Mouse (Mus musculus) adrenal gland, adult 8-10 months (tissue): ENCODE measurements around the gene Gm6657. TPM values are rescaled to one million over a fixed set of nuclear protein-coding genes. Genes with fewer than 3 reads are reported as not detected.

Experiments used
- DNase-seq: peaks from one replicate; pipeline ENCODE4 v3.0.0; 2022
- total RNA-seq, 4 experiments: library from RNA; stranded (reverse); gene quantifications; 2 replicates each; pipeline ENCODE4 v1.2.4; 2022

Gene Gm6657
- not detected for total RNA-seq

- DNase-seq: no peak
These were observed at the start of gene Gm6657 for GRCm38 (mm10) chr12:78193942-78194341. Gm6657 (plus strand) TSS chr12:78194242.

DNA sequence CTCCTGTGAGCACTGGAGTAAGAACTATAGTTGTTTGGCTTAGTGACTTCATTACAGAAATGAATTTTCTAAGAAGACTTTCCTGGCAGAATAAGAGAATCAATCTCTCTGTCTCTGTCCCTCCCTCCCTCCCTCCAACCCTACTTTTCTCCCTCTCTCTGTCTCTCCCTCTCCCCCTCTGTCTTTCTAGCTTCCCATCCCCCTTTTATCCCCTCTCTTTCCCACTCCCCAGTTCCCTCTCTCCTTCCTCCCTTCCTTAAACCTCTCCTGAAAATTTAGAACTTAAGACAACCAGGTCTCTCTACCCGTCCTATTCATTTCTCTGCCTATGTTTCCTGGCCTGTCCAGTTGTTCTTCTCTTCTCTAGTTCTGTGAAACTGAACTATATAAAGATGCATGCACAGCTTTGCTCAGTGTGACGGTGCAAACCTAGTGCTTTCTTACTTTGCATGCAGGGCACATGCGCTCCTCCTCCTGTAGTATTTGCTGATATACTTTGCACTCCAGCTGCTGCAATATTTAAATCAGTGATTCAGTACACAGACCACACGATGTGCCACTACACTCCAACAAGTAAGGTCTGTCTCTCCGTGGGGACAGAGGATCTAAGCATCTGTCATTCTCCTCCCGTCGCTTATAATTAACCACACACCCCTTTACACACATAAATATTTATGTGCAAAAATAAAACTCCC is 40.6 kb upstream of the Gm6657 start:
- DNase-seq: no peak

DNA sequence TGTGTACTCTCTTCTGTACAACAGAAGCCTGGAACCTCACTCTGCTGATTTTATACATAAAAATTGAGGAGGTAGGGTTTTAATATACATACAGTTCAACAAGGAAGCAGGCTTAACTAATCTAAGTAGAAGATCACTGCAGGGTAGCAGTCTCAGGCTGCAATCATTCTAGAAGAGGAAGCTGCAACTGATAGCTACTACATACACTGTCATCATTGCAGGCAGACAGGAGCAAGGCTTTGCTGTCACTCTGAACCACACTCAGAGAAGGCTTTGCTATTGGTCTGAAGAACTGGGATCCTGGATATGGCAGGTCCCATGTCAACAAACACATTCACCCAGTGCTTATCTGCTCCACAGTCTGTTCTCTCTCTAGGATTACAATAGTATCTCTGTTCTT is 23.9 kb upstream of the Gm6657 start:
- DNase-seq: no peak

- DNase-seq: no peak
These were observed 20.1 kb upstream of the Gm6657 start for GRCm38 (mm10) chr12:78173945-78174344.

DNA sequence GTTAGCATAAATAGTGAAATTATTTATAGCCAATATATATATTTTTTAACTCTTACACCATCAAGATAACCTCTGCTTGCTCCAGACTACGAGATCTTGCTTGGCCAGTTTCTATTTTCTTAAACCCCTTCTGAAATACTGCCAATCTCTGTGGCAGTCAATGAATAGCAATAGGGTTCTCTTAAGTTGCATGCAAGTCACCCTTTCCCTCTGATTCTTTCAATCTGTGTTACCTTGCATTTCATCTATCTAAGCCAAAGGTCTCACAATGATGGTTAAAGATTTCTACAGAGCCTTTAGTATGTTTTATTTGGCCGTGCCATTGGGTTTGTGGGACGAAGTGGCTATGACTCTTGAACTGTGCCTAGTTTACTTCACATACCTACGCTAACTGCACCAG is 19.4 kb upstream of the Gm6657 start:
- no peak for DNase-seq

DNA sequence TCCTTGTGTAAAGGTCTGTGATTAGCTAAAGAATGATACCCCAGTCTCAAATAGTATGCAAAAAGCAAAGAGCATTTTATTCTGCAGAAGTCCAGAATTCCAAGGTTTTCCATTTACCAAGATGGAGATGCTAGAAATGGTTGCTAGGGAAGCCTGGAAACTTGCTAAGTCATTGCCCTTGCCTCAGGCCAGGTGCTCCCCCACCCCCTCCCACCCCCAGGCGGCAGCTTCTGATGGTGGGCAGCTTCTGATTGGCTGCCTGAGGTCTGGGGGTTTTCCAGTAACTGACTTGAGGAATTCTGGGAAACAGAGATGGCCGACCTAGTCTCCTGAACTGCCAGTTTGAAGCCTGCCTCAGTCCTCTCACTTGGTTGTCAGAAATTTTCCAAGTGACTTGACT is 12.6 kb upstream of the Gm6657 start:
- no peak for DNase-seq

DNA sequence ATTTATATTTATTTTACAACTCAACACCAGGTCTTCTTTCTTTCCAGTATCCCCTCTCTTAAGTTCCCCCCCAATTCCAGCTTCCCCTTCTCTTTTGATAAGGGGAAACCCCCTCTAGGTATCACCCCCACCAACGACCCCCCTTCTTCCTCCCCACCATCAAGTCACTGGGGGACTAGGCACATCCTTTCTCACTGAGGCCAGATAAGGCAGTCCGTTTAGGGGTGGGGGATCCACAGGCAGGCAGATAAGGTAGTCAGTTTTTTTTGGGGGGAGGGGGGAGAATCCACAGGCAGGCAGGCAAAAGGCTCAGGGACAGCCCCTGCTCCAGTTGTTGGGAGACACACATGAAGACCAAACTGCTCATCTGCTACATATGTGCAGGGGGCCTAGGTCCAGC is 1.3 kb downstream of the Gm6657 start:
- DNase-seq: no peak

DNA sequence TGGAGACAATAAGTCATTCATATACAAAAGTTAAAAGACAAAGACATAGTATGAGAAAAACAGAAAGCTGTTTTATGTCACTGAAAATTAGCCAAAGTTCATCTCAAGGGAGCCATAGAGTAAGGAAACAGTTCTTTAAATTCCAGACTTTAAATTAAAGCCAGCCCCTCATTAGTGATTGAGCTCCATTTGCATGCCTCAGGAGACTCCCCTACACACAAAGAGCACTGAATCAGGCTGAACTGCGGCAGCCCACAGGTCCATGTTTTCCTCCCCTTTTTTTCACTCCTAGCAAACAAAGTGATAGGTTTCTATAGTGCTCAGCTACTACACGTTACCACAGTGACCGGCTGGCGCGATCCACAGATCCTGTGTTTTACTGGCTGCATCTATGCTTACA is 9.6 kb downstream of the Gm6657 start:
- DNase-seq: no peak

DNA sequence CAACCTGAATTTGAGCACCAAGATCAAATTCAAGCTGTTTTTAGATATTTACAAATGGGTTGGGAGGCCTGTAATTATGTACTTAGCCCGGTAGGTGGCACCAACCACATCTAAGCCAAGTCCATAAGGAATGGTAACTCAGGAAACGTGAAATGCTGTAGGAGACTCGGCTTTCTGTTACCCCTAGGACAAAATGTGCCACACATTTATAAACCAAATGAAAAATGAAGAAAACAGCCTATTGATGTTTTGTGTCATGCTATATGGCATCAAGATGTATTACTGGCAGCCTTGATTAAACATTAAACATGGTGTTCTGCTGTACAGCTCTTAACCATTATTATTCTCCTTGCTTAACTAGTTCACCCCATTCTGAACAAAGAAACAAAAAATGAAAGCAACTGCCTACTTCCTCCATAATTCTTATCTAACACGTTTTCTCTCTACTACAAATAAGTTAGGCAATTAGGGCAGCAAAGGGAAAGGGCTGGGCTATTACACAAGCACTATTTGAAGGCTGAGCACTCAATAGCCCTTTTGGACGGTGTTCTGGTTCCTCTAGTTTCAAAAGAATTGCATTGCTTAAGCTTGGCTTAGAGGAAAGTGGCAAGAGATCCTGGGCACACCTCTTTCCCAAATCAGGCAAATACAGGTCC is 12.0 kb downstream of the Gm6657 start:
- DNase-seq: peak; percentile 33

- no peak for DNase-seq
These were observed 12.5 kb downstream of the Gm6657 start for GRCm38 (mm10) chr12:78206571-78206960.

DNA sequence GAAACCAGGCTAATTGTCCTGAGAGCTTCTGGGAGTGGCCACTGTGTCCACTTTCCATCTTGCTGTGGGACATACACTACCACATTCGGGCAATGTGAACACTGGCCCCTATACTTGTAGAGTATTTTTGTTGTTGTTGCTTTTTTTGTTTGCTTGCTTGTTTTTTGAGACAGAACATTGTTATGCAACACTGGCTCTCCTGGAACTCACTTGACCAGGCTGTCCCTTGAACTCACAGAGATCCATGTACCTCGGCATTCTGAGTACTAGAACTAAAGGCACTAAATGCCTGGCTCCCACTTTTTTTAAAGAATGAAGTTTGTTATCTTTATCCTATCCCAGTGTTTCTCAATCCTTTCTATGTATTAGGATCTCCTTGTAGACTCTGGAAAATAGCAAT is 15.8 kb downstream of the Gm6657 start:
- no peak for DNase-seq

GRCm38 (mm10) chr12:78215490-78215889 is 21.4 kb downstream of the Gm6657 start:
- no peak for DNase-seq

GRCm38 (mm10) chr12:78219191-78219825 is 25.3 kb downstream of the Gm6657 start:
- no peak for DNase-seq

- DNase-seq: peak; percentile 90
These were observed 31.9 kb downstream of the Gm6657 start, which contains the start of gene Gphn for GRCm38 (mm10) chr12:78225707-78226518. Gphn (plus strand) TSS chr12:78226379.

DNA sequence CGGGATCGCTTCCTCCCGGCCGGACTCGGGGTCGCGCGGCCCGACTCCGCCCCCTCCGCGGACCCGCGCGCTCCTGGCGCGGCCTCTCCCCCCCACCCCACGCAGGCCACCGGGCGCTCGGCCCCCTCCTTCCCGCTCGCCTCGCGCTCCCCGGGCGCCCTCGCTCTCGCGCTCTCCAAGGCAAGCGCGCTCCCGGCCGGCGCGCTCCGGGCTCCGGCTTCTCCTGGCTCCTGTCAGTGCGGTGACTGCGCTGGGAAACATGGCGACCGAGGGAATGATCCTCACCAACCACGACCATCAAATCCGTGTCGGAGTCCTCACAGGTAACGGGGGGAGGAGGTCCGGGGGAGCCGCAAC is 32.5 kb downstream of the Gm6657 start:
- peak; percentile 80 for DNase-seq

DNA sequence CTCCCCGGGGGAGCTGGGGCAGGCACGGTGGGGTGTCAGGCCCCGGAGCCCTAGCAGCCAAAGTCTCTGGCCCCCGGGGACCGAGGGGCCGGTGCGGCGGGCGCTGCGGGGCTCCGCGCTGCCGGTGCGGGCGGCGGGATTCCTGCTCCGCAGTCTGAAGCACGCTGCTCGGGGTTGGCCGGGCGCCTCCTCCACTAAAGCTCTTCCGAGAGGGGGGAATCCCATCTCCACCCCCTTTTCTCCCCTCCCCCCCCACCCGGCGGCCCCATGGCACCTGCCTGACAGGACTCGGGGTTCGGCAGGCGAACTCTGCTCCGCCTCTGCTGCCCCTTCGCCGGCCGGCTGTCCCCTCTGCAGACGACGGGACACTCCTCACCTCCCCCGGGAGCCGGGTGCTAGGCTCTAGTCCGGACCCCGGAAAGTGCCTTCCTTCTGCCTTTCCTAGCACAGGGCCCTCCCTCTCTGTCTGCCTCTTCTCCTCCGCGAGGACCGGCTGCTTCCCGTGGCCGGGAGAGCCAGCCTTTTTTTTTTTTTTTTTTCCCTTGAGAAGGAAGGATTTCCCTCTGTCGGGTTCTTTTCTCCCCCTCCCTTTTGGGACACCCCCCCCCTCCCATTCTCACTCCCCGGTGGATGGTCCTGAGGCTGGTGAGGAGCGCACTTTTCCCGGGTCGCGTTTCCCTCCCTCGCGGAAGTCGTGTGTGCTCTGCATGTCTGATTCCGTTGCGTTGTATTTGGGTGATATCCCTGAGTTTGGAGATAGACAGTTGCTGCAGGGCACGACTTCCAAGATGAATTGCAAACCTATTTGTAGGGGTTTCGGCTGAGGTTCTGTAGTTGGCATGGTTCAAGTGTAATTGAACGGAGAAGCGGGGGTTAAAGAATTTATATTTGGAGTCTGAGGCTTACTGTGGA is 33.2 kb downstream of the Gm6657 start:
- DNase-seq: peak; percentile 35

DNA sequence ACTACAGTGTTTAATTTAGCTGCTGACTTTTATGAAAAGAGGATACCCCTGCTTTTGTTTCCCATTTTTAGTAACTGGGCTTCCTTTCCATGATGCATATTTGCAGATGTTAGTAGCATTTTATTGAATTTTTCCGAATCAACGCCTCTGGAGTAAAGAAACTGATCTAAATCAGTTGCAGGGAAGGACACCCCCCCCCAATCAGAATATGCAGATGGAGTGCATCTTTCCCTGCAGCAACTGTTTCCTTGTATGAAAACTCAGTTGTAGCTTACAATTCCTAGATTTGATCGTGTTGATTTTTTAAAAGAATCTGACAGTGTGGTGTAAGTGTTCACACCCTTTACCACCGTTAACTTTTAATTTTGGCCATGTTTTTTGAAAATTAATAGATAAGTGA is 34.1 kb downstream of the Gm6657 start:
- no peak for DNase-seq

DNA sequence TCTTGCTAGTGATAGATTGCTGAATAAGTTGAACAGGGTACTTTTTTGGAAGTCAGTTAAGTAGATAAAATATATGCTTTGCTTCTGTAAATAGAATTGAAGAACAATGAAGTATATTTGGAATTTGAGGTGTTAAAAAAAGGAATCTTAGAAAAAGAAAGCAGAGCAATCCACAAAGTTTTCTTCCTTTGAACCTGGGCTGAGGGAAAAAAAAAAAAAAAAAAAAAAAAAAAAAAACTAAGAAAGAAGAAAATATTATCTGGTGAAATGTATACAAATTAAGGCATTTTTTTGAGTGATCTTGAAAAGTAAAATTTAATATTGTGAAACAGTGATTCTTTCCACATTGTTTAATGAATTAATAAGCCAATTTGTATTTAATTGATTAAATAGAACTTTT is 38.5 kb downstream of the Gm6657 start:
- DNase-seq: no peak

DNA sequence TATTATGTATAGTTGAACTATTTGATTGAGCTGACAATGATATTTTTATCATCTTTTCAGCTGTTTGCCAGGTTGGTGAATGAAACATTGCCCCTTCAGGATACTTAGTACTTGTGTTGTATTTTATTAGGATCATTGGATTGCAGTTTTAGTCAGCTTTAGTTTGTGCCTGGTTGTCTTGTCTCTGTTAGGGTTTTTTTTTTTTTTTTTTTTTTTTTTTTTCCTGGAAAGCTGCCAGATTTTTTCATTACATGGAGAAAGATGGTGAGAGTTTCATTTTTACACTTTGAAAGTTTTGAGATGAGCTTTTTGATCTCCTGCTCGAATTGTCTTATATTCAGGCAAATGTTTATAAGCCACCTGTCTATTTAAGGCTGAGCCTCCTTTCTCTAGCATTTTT is 54.3 kb downstream of the Gm6657 start:
- DNase-seq: no peak

- peak; percentile 9 for DNase-seq
These were observed 55.1 kb downstream of the Gm6657 start for GRCm38 (mm10) chr12:78249151-78249550.
